Mouse (Mus musculus) neural tube, embryonic 12.5 days (tissue): Measurements from ENCODE around the gene Parp14. TPM values are rescaled to one million over a fixed set of nuclear protein-coding genes. Genes with fewer than 3 reads are reported as not detected.
A peak's percentile ranks its signal among the peaks of the same experiment; 100 is the strongest.

Source experiments
- ATAC-seq: fragments of 200-750 bp; cut with Nextera tagmentation; 2 replicates; pipeline ENCODE4 v1.8.0; 2017; ENCODE audit warnings: low read depth, mild to moderate bottlenecking, moderate TSS enrichment, moderate library complexity; ENCODE audit not compliant: low FRiP score
- H3K27ac ChIP-seq: fragments of 300-500 bp; sonication (generic); 2 replicates; pipeline ENCODE4 v1.5.1; 2016
- H3K27me3 ChIP-seq: fragments of 300-500 bp; sonication (generic); replicated peaks from 2 replicates; pipeline ENCODE4 v1.6.1; 2016; ENCODE audit warnings: mild to moderate bottlenecking
- H3K36me3 ChIP-seq: fragments of 300-500 bp; sonication (generic); 2 replicates; pipeline ENCODE4 v1.6.1; 2016; ENCODE audit warnings: mild to moderate bottlenecking
- H3K4me1 ChIP-seq: fragments of 300-500 bp; sonication (generic); 2 replicates; pipeline ENCODE4 v1.6.1; 2016
- H3K4me2 ChIP-seq: fragments of 300-500 bp; sonication (generic); replicated peaks from 2 replicates; pipeline ENCODE4 v1.6.1; 2016; ENCODE audit warnings: mild to moderate bottlenecking
- H3K4me3 ChIP-seq: fragments of 300-500 bp; sonication (generic); 2 replicates; pipeline ENCODE4 v1.5.1; 2016
- H3K9ac ChIP-seq: fragments of 300-500 bp; sonication (generic); 2 replicates; pipeline ENCODE4 v1.6.1; 2016; ENCODE audit warnings: mild to moderate bottlenecking
- H3K9me3 ChIP-seq: fragments of 300-500 bp; sonication (generic); 2 replicates; pipeline ENCODE4 v1.6.1; 2016; ENCODE audit warnings: mild to moderate bottlenecking
- WGBS: fragments of 180-500 bp; shearing (Covaris S2); methylation state at CpG from one replicate; pipeline ENCODE4 v1.1.7; 2016; 5-methylcytosine and 5-hydroxymethylcytosine counted together
- polyA plus RNA-seq: library from polyadenylated mRNA; unstranded; fragments of >200 nt; fragmentation: Nextera tagmentation; extraction: Ambion mirVana; gene quantifications from 2 replicates; pipeline ENCODE4 v1.2.1, GENCODE M21; 2016

Parp14 gene
- polyA plus RNA-seq, 1 experiment from 2014 or later: 0.57 TPM

GRCm38 (mm10) chr16:35806973-35807662 lies 64.2 kb downstream of the Parp14 start:
- WGBS: 92% methylated on average over 6 of the region's 6 CpGs
- Histone ChIP-seq H3K4me3 (no peak overlapping the region), H3K4me1 (no peaks in the 10 kb centered on the region), H3K9ac (no peak overlapping the region), H3K27me3 (no peaks in the 10 kb centered on the region), H3K36me3 (no peaks in the 10 kb centered on the region), H3K27ac (no peak overlapping the region), H3K9me3 (no peaks in the 10 kb centered on the region), H3K4me2 (no peak overlapping the region)
- ATAC-seq: no peak

GRCm38 (mm10) chr16:35803723-35804122 lies 67.6 kb downstream of the Parp14 start:
- ATAC-seq: no peak
- peaks cover 11% of the 10 kb centered on the region; the same call in 1 of the 2 replicates for H3K36me3 ChIP-seq

GRCm38 (mm10) chr16:35802163-35802562 lies 69.2 kb downstream of the Parp14 start:
- no peak overlapping the region for H3K4me2 ChIP-seq
- no peak overlapping the region for H3K4me3 ChIP-seq
- H3K9me3 ChIP-seq: peaks cover 6% of the 10 kb centered on the region; the same call in 1 of the 2 replicates
- no peaks in the 10 kb centered on the region for H3K4me1 ChIP-seq
- H3K36me3 ChIP-seq: peaks cover 11% of the 10 kb centered on the region; the same call in 1 of the 2 replicates
- no peak overlapping the region for H3K9ac ChIP-seq
- ATAC-seq: no peak
- H3K27me3 ChIP-seq: no peaks in the 10 kb centered on the region
- WGBS: 92% methylated on average over 7 of the region's 7 CpGs
- H3K27ac ChIP-seq: no peak overlapping the region

More at GRCm38 (mm10) chr16:35803723-35804122, 67.6 kb downstream of the Parp14 start:
- no peak overlapping the region for H3K4me2 ChIP-seq
- no peaks in the 10 kb centered on the region for H3K4me1 ChIP-seq
- no peak overlapping the region for H3K27ac ChIP-seq
- H3K9ac ChIP-seq: no peak overlapping the region
- H3K9me3 ChIP-seq: no peaks in the 10 kb centered on the region
- no peak overlapping the region for H3K4me3 ChIP-seq
- 95% methylated on average over 4 of the region's 4 CpGs for WGBS
- no peaks in the 10 kb centered on the region for H3K27me3 ChIP-seq

- Histone ChIP-seq H3K4me2 (no peak overlapping the region), H3K9me3 (no peaks in the 10 kb centered on the region), H3K9ac (no peak overlapping the region), H3K36me3 (peaks cover 3% of the 10 kb centered on the region), H3K4me3 (no peak overlapping the region), H3K4me1 (0 out of 2 replicates have a peak, but pooled peaks cover 8% of the 10 kb centered on the region), H3K27ac (no peak overlapping the region), H3K27me3 (no peaks in the 10 kb centered on the region)
- no peak for ATAC-seq
- 86% methylated on average over 6 of the region's 6 CpGs for WGBS
Observed at GRCm38 (mm10) chr16:35791962-35792521, 79.3 kb downstream of the Parp14 start.

GRCm38 (mm10) chr16:35788330-35788729 lies 83.0 kb downstream of the Parp14 start:
- H3K36me3 ChIP-seq: peaks cover 3% of the 10 kb centered on the region; the same call in 1 of the 2 replicates
- H3K4me1 ChIP-seq: 0 out of 2 replicates have a peak, but pooled peaks cover 10% of the 10 kb centered on the region
- ATAC-seq: no peak
- no peak overlapping the region for H3K27ac ChIP-seq
- no peaks in the 10 kb centered on the region for H3K9me3 ChIP-seq
- no peak overlapping the region for H3K4me2 ChIP-seq
- no peak overlapping the region for H3K4me3 ChIP-seq
- 95% methylated on average over 6 of the region's 6 CpGs for WGBS
- no peaks in the 10 kb centered on the region for H3K27me3 ChIP-seq
- no peak overlapping the region for H3K9ac ChIP-seq

GRCm38 (mm10) chr16:35787568-35788189 lies 83.7 kb downstream of the Parp14 start:
- Histone ChIP-seq H3K9ac (no peak overlapping the region), H3K4me3 (no peak overlapping the region), H3K27me3 (no peaks in the 10 kb centered on the region), H3K27ac (no peak overlapping the region), H3K36me3 (peaks cover 3% of the 10 kb centered on the region; the same call in 1 of the 2 replicates), H3K4me1 (0 out of 2 replicates have a peak, but pooled peaks cover 10% of the 10 kb centered on the region), H3K4me2 (no peak overlapping the region), H3K9me3 (no peaks in the 10 kb centered on the region)
- ATAC-seq: peak; percentile 95
- WGBS: 52% methylated on average over 8 of the region's 8 CpGs

GRCm38 (mm10) chr16:35787163-35787562 lies 84.2 kb downstream of the Parp14 start:
- Histone ChIP-seq H3K4me2 (no peak overlapping the region), H3K9me3 (no peaks in the 10 kb centered on the region), H3K4me3 (no peak overlapping the region), H3K4me1 (0 out of 2 replicates have a peak, but pooled peaks cover 10% of the 10 kb centered on the region), H3K27ac (no peak overlapping the region), H3K36me3 (peaks cover 3% of the 10 kb centered on the region; the same call in 1 of the 2 replicates), H3K27me3 (no peaks in the 10 kb centered on the region), H3K9ac (no peak overlapping the region)
- ATAC-seq: peak; percentile 68
- 83% methylated on average over 6 of the region's 6 CpGs for WGBS

GRCm38 (mm10) chr16:35784134-35784725 lies 87.1 kb downstream of the Parp14 start:
- Histone ChIP-seq H3K9me3 (no peaks in the 10 kb centered on the region), H3K4me3 (no peak overlapping the region), H3K4me1 (0 out of 2 replicates have a peak, but pooled peaks cover 10% of the 10 kb centered on the region), H3K4me2 (no peak overlapping the region), H3K27me3 (no peaks in the 10 kb centered on the region), H3K27ac (no peak overlapping the region), H3K36me3 (peaks cover 3% of the 10 kb centered on the region; the same call in 1 of the 2 replicates), H3K9ac (no peak overlapping the region)
- ATAC-seq: no peak
- WGBS: 84% methylated on average over 7 of the region's 7 CpGs

- ATAC-seq: no peak
- WGBS: 89% methylated on average over 3 of the region's 3 CpGs
- no peaks in the 10 kb centered on the region for H3K9me3 ChIP-seq
- H3K4me3 ChIP-seq: no peak overlapping the region
- H3K4me1 ChIP-seq: 0 out of 2 replicates have a peak, but pooled peaks cover 10% of the 10 kb centered on the region
- peaks cover 3% of the 10 kb centered on the region; the same call in 1 of the 2 replicates for H3K36me3 ChIP-seq
- no peak overlapping the region for H3K4me2 ChIP-seq
- no peaks in the 10 kb centered on the region for H3K27me3 ChIP-seq
- H3K9ac ChIP-seq: no peak overlapping the region
- no peak overlapping the region for H3K27ac ChIP-seq
Observed at GRCm38 (mm10) chr16:35783207-35783573, 88.2 kb downstream of the Parp14 start.

Other genes with a start within 250 kb of the Parp14 start
- 33.4 and 34.9 TPM in 2 replicates for gene Dirc2, start 102.2 kb downstream of the Parp14 start, polyA plus RNA-seq
- 20.0 and 21.9 TPM in 2 replicates for gene Hspbap1, start 101.2 kb downstream of the Parp14 start, polyA plus RNA-seq
- 2.3 and 2.8 TPM in 2 replicates for gene Parp9, start 66.9 kb upstream of the Parp14 start, polyA plus RNA-seq
- gene Dtx3l, start 67.6 kb upstream of the Parp14 start, polyA plus RNA-seq: 1.9 and 2.2 TPM in 2 replicates
- gene Kpna1, start 107.2 kb upstream of the Parp14 start, polyA plus RNA-seq: 77.8 and 83.9 TPM in 2 replicates
- 11.2 and 11.5 TPM in 2 replicates for gene Wdr5b, start 169.6 kb upstream of the Parp14 start, polyA plus RNA-seq
- 162 and 187 TPM in 2 replicates for gene Fam162a, start 200.1 kb upstream of the Parp14 start, polyA plus RNA-seq
- gene Ccdc58, start 200.1 kb upstream of the Parp14 start, polyA plus RNA-seq: 47.7 and 64.5 TPM in 2 replicates